Mouse (Mus musculus): Measurements from ENCODE around the gene Zswim2.

- TF ChIP-seq CTCF (conservative IDR thresholded peaks at IDR 0.05; ENCODE audit: low read length), result no peak
- no peak for TF ChIP-seq NANOG (IDR thresholded peaks at IDR 0.05; ENCODE audit: borderline replicate concordance, low read length)
- TF ChIP-seq POU5F1 (IDR thresholded peaks at IDR 0.05; ENCODE audit: borderline replicate concordance, low read length), result no peak
Observed at GRCm38 (mm10) chr2:83893701-83894100, 47.3 kb downstream of the Zswim2 start.

Data from E14TG2a.4 (cell line).